Mouse (Mus musculus): Measurements from ENCODE around the gene Gnaz.

GRCm38 (mm10) chr10:74967651-74968267 is 782 bp downstream of the Gnaz start:
- TF ChIP-seq CTCF (IDR thresholded peaks at IDR 0.05; ENCODE audit: borderline replicate concordance, insufficient read depth, low read length): no peak
- no peak for TF ChIP-seq POLR2A (IDR thresholded peaks at IDR 0.05; ENCODE audit: low read depth, low read length)

Measured in embryonic fibroblast, embryonic 13.5 days (primary cell).